Mouse (Mus musculus) CD4-positive helper T cell, adult 2 months (primary cell): Measurements from ENCODE around the gene Rims3.

Experiments
- DNase-seq: peaks from one replicate; pipeline ENCODE4 v3.0.0-alpha.2; 2012; ENCODE audit warnings: low read depth, missing footprints, low spot score

Rims3 gene

GRCm38 (mm10) chr4:120854588-120855319 lies at the start of gene Rims3:
Gene Rims3 (plus strand): TSS chr4:120854816.
- DNase-seq: peak; percentile 66

DNA sequence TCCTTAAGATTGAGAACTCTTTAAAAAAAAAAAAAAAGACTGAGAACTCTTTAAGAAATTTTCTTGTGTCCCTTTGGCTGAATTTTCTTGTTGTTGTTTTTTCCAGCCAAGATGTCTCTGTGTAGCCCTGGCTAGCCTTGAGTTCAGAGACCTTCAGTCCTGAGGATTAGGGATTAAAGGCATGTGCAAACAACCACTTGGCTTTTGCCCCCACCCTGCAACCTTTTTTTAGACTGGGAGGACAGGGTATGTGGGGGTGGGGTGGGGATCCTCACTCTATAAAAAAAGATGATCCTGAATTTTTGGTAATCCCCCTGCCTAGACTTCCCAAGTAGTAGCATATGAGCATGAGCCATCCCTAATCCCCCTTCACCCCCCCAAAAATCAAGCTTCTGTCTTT lies 48.8 kb upstream of the Rims3 start:
- no peak for DNase-seq

DNA sequence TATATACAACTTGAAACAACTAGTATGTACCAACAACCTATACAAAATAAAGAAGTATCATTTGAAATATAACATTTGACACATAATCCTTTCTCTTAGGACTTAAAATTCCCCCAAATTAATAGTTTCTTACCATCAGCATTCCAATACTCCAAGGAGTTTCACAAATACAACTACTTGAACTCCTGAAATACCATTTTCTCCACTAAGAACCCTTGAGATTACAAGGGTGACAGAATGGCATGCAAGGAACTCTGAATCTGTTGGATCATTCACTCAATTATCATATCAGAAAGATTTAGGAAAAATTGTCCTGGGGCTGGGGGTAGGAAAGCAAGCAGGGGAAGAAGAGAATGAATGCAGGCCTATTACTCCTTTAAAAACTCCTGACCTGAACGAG lies 40.9 kb upstream of the Rims3 start:
- DNase-seq: no peak

DNA sequence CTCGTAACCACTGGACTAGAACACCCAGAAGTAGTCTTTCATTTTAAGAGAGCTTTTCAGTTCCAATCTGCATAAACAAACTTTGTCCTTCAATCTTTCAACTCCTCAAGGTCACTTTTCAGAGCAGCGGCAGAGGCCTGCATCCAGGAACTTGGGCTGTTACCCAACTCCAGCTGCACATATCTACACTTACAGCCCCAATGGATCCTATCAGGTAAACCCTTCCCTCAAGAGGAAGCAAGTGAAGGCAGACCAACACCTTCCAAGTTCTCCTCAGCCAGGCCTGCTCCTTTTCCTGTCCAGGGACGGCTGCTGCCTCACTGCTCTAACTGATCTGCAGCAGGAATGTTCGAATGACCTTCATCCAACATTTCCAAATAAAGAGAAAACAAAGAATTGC lies 40.4 kb upstream of the Rims3 start:
- no peak for DNase-seq

GRCm38 (mm10) chr4:120815163-120815562 lies 39.5 kb upstream of the Rims3 start:
- DNase-seq: no peak

DNA sequence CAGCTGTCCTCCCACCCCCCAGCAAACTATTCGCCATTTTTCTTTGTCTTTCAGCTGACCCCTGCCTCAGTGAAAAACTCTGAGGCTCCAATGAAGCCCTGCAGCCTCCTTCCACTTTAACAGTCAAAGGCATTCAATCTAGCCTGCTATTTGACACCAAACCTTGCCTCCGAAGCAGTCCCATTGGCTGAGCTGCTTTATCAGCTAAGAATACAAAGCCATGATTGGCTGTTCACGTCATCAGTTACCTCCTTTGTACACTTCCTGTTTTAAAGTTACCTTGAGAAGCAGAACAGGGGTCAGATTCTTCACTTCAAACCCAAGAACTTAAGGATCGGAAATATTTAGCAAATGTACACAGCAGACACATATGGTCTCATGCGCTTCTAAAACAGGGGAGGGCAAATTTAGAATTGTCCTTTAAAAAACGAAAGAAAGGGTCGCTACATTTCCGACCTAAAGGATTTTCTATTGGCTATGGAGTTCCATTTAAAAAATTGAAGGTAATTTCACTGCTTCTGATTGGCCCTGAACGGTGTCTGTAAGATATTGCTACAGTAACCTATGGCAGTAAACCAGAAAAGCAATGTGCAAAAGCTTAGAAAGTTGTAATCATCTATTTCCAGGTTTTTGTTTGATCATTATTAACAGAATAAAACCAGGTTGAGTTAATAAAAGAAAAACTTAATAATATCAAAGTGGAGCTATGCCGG lies 38.8 kb upstream of the Rims3 start:
- DNase-seq: peak; percentile 92

GRCm38 (mm10) chr4:120817002-120817774 lies 37.4 kb upstream of the Rims3 start:
- DNase-seq: no peak

DNA sequence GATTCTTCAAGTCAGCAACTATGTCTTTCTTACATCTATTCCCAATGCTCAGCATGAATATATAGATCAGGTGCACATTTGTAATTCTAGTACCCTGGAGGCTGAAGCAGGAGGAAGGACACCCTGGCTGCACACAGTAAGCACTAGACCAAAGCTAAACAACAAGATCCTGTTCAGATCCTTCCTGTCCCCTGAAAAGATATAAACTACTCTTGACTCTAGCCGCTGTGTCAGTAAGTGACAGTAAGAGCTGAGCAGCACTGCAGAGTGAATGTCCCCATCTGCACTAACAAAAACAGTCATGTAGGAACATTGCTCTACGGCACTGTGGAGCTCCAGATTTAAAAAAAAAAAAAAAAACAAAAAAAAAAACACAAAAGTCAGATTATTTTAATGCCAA lies 36.7 kb upstream of the Rims3 start:
- DNase-seq: no peak

DNA sequence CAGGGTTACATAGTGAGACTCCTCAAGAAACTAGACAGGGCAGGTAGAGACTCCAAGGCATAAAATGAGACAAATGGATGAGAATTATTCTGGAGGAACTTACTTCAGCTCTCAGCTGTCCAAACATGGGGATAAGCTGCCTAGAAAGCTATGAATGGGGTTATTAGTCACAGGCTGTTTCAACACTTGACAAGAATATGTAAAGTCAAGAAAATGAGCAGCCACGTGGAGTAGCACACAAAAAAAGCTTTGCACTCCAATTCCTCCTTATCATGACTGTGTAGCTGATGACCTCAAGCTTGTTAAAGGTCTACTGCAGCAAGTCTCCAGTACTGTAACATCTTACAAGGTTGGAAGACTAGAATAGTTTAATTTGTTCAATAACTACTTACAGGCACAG lies 35.3 kb upstream of the Rims3 start:
- no peak for DNase-seq

GRCm38 (mm10) chr4:120819871-120820270 lies 34.7 kb upstream of the Rims3 start:
- no peak for DNase-seq

GRCm38 (mm10) chr4:120822191-120822911 lies 32.3 kb upstream of the Rims3 start:
- no peak for DNase-seq

GRCm38 (mm10) chr4:120825100-120825553 lies 29.5 kb upstream of the Rims3 start:
- DNase-seq: peak; percentile 91

GRCm38 (mm10) chr4:120825577-120826326 lies 28.9 kb upstream of the Rims3 start:
- DNase-seq: peak; percentile 99

GRCm38 (mm10) chr4:120826418-120826817 lies 28.2 kb upstream of the Rims3 start:
- no peak for DNase-seq

GRCm38 (mm10) chr4:120830767-120831166 lies 23.8 kb upstream of the Rims3 start:
- no peak for DNase-seq

GRCm38 (mm10) chr4:120831472-120831871 lies 23.1 kb upstream of the Rims3 start, which contains the start of gene Nfyc:
Gene Nfyc (minus strand): TSS chr4:120831572.
- no peak for DNase-seq

- DNase-seq: no peak
Observed at GRCm38 (mm10) chr4:120841342-120841741, 13.3 kb upstream of the Rims3 start.

GRCm38 (mm10) chr4:120844423-120845082 lies 10.1 kb upstream of the Rims3 start:
- no peak for DNase-seq

GRCm38 (mm10) chr4:120845098-120845497 lies 9.5 kb upstream of the Rims3 start:
- no peak for DNase-seq

DNA sequence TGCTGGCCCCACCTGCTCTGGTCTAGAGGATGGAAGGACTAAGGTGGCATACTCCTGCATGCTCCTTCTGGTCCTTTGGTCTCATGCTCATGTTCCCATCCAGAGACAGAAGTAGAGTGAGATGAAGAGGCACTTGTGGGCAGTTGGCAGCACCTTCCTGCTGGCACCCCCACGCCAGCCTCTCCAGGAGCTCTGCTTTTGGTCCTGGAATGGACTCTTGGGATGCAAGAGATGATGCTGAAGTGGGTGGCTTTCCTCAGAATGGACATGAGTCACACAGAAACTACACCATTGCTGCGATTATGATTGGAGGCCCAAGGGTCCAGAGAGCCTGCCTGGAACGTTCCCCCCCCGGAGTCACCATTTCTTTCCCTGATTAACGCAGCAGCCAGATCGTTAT lies 5.7 kb upstream of the Rims3 start:
- DNase-seq: no peak
